Comparison of ENCODE assay signal across 8 mouse cellular contexts in the genomic region with DNA sequence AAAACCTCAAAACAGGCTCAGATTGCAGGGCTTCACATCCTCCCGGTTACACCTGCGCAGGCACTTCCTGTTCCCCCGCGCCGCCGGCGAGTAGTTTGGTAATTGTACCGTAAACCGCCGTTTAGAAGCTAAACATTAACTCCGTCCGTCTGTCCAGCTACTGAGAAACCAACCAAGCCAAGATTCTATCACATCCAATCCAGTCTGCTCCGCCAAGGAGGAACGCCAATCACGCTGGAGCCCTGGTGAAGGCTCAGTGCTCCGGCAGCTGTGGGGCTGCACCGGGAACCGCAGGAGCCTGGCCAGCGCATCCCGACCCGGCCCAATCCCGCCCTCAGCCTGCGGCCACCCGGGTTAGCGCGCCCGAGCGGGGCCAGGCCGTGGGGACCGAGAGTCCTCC. TPM values are rescaled to one million over a fixed set of nuclear protein-coding genes. Genes with fewer than 3 reads are reported as not detected.
A peak's percentile ranks its signal among the peaks of the same experiment; 100 is the strongest.
DNase-seq lines count a peak whose midpoint lies in the region; ATAC-seq and TF ChIP-seq lines count a peak whose summit lies in the region.

No protein-coding gene starts in this region.

- under 1% methylated on average over 30 of the region's 30 CpGs for WGBS in heart, embryonic 13.5 days
- WGBS in embryonic facial prominence, embryonic 15.5 days, result under 1% methylated on average over 26 of the region's 30 CpGs
- under 1% methylated on average over 30 of the region's 30 CpGs for WGBS in kidney, embryonic 15.5 days

- H3K4me2 ChIP-seq in heart, embryonic 13.5 days, result peak overlapping the region; percentile 88
- peak overlapping the region; percentile 63 for H3K4me2 ChIP-seq in embryonic facial prominence, embryonic 15.5 days (replicated peaks)
- H3K4me2 ChIP-seq in kidney, embryonic 15.5 days, result peak overlapping the region; percentile 72

- no peaks in the 10 kb centered on the region for H3K9me3 ChIP-seq in heart, embryonic 13.5 days
- no peaks in the 10 kb centered on the region for H3K9me3 ChIP-seq in ES-E14 (ENCODE audit: control insufficient read depth, insufficient read depth, low read depth, low read length)
- H3K9me3 ChIP-seq in embryonic facial prominence, embryonic 15.5 days (replicated peaks), result no peaks in the 10 kb centered on the region
- H3K9me3 ChIP-seq in kidney, embryonic 15.5 days (replicated peaks), result no peaks in the 10 kb centered on the region

- peak overlapping the region; percentile 97 for H3K27ac ChIP-seq in heart, embryonic 13.5 days (replicated peaks)
- peak overlapping the region; percentile 77 for H3K27ac ChIP-seq in ES-E14 (ENCODE audit: insufficient read depth, low read depth, low read length, poor library complexity, severe bottlenecking)
- H3K27ac ChIP-seq in embryonic facial prominence, embryonic 15.5 days (replicated peaks), result peak overlapping the region; percentile 89
- H3K27ac ChIP-seq in kidney, embryonic 15.5 days, result peak overlapping the region; percentile 99

- DNase-seq in heart, postnatal 4 days, result no peak
- peak; percentile 54 for DNase-seq in ES-E14 (ENCODE audit: low read depth, low spot score)
- DNase-seq in mesoderm, embryonic 11.5 days (ENCODE audit: low read depth, low spot score), result peak; percentile 77
- DNase-seq in thymus, adult 18-20 months, result peak; percentile 42 to 45
- DNase-seq in gastrocnemius, postnatal 25 days, result no peak

- peak overlapping the region; percentile 92 for H3K9ac ChIP-seq in heart, embryonic 13.5 days
- H3K9ac ChIP-seq in ES-E14 (ENCODE audit: insufficient read depth, low read depth, low read length, poor library complexity, severe bottlenecking), result peak overlapping the region; percentile 84
- H3K9ac ChIP-seq in embryonic facial prominence, embryonic 15.5 days, result peak overlapping the region; percentile 37
- H3K9ac ChIP-seq in kidney, embryonic 15.5 days, result peak overlapping the region; percentile 72

- peak overlapping the region; percentile 87 for H3K4me3 ChIP-seq in heart, embryonic 13.5 days
- peak overlapping the region; percentile 78 to 84 for H3K4me3 ChIP-seq in ES-E14 (ENCODE audit: insufficient read depth in 1 of 2, low read depth in 1 of 2, low read length in 2 of 2, poor library complexity in 1 of 2, severe bottlenecking in 1 of 2)
- H3K4me3 ChIP-seq in embryonic facial prominence, embryonic 15.5 days (replicated peaks), result peak overlapping the region; percentile 64
- peak overlapping the region; percentile 91 for H3K4me3 ChIP-seq in kidney, embryonic 15.5 days (replicated peaks)

- ATAC-seq in heart, embryonic 13.5 days (ENCODE audit: extremely low read depth, insufficient number of reproducible peaks, low FRiP score, low TSS enrichment), result no peak
- peak; percentile 84 for ATAC-seq in embryonic facial prominence, embryonic 15.5 days (ENCODE audit: insufficient number of reproducible peaks, low FRiP score, low TSS enrichment, low read depth)
- peak; percentile 91 for ATAC-seq in kidney, embryonic 15.5 days (replicated peaks; ENCODE audit: low FRiP score)

- peaks cover 32% of the 10 kb centered on the region for H3K4me1 ChIP-seq in heart, embryonic 13.5 days
- peaks cover 2 to 6% of the 10 kb centered on the region in 2 experiments; a peak in 3 of 4 replicates for H3K4me1 ChIP-seq in ES-E14 (ENCODE audit: control insufficient read depth in 2 of 2, insufficient read depth in 2 of 2, low read length in 2 of 2, poor library complexity in 1 of 2)
- peaks cover 11% of the 10 kb centered on the region; the same call in 1 of the 2 replicates for H3K4me1 ChIP-seq in embryonic facial prominence, embryonic 15.5 days
- H3K4me1 ChIP-seq in kidney, embryonic 15.5 days, result peaks cover 24% of the 10 kb centered on the region

- no peaks in the 10 kb centered on the region for H3K27me3 ChIP-seq in heart, embryonic 13.5 days (replicated peaks)
- H3K27me3 ChIP-seq in embryonic facial prominence, embryonic 15.5 days, result no peaks in the 10 kb centered on the region
- H3K27me3 ChIP-seq in kidney, embryonic 15.5 days, result no peaks in the 10 kb centered on the region

- peaks cover 4% of the 10 kb centered on the region; the same call in 1 of the 2 replicates for H3K36me3 ChIP-seq in heart, embryonic 13.5 days
- no peaks in the 10 kb centered on the region for H3K36me3 ChIP-seq in ES-E14 (ENCODE audit: control insufficient read depth, insufficient read depth, low read length, poor library complexity, severe bottlenecking)
- H3K36me3 ChIP-seq in embryonic facial prominence, embryonic 15.5 days, result no peaks in the 10 kb centered on the region
- peaks cover 4% of the 10 kb centered on the region for H3K36me3 ChIP-seq in kidney, embryonic 15.5 days

- in situ Hi-C loops in ES-E14 (cut with MboI; ENCODE audit: low sequenced_read_pairs in 2 of 2, unreplicated experiment in 2 of 2), result no loop called here

TF ChIP-seq in ES-E14, 5 proteins besides CTCF, POLR2A, EP300 and RAD21:
- TF ChIP-seq ZC3H11A (IDR thresholded peaks at IDR 0.05; ENCODE audit: borderline replicate concordance, low read depth, low read length), result no peak
- TF ChIP-seq HCFC1 (IDR thresholded peaks at IDR 0.05; ENCODE audit: borderline replicate concordance, insufficient read depth, low read length), result no peak
- no peak for TF ChIP-seq ZNF384 (IDR thresholded peaks at IDR 0.05; ENCODE audit: low read depth, low read length)
- TF ChIP-seq CHD2 (IDR thresholded peaks at IDR 0.05; ENCODE audit: low read depth, low read length), result no peak
- TF ChIP-seq MAFK (IDR thresholded peaks at IDR 0.05; ENCODE audit: insufficient read depth, low read depth, low read length), result no peak

RNA-seq across cellular contexts. Expression of gene Usp53, which starts 0.5 kb away (rescaled TPM):
- 6.6 and 8.2 TPM in 2 replicates for polyA plus RNA-seq in heart, embryonic 13.5 days (2015; fragmentation: Nextera tagmentation; extraction: Ambion mirVana)
- 1 to 10 TPM; 7.4 to 10.0 TPM for total RNA-seq in heart, postnatal 4 days (2021)
- 14.8 and 21.5 TPM in 2 replicates for total RNA-seq in ES-E14 (2012; rRNA removed)
- 7.8 and 11.0 TPM in 2 replicates for polyA plus RNA-seq in embryonic facial prominence, embryonic 15.5 days (2015; fragmentation: Nextera tagmentation; extraction: Ambion mirVana)
- polyA plus RNA-seq in kidney, embryonic 15.5 days (2015; fragmentation: Nextera tagmentation; extraction: Ambion mirVana), result 10.7 and 10.8 TPM in 2 replicates
- 10 to 100 TPM in 1 of 2 experiments, 1 to 10 TPM in 1; 8.6 to 10.9 TPM for total RNA-seq in gastrocnemius, postnatal 25 days (2021)

RNA-seq across cellular contexts. Expression of gene Myoz2, which starts 51.0 kb away (rescaled TPM):
- polyA plus RNA-seq in heart, embryonic 13.5 days (2015; fragmentation: Nextera tagmentation; extraction: Ambion mirVana), result 166 and 204 TPM in 2 replicates
- total RNA-seq in heart, postnatal 4 days (2021), result 100 to 1,000 TPM; 792 to 841 TPM
- not detected in 2 replicates for total RNA-seq in ES-E14 (2012; rRNA removed)
- 31.8 and 37.3 TPM in 2 replicates for polyA plus RNA-seq in embryonic facial prominence, embryonic 15.5 days (2015; fragmentation: Nextera tagmentation; extraction: Ambion mirVana)
- polyA plus RNA-seq in kidney, embryonic 15.5 days (2015; fragmentation: Nextera tagmentation; extraction: Ambion mirVana), result 2.2 and 6.7 TPM in 2 replicates
- total RNA-seq in gastrocnemius, postnatal 25 days (2021), result 100 to 1,000 TPM; 318 to 503 TPM

RNA-seq across cellular contexts. Expression of gene 1810037I17Rik, which starts 59.8 kb away (rescaled TPM):
- polyA plus RNA-seq in heart, embryonic 13.5 days (2015; fragmentation: Nextera tagmentation; extraction: Ambion mirVana), result 113 and 122 TPM in 2 replicates
- 10 to 100 TPM; 95.1 to 95.6 TPM for total RNA-seq in heart, postnatal 4 days (2021)
- total RNA-seq in ES-E14 (2012; rRNA removed), result 49.2 and 65.0 TPM in 2 replicates
- 114 and 117 TPM in 2 replicates for polyA plus RNA-seq in embryonic facial prominence, embryonic 15.5 days (2015; fragmentation: Nextera tagmentation; extraction: Ambion mirVana)
- 102 and 111 TPM in 2 replicates for polyA plus RNA-seq in kidney, embryonic 15.5 days (2015; fragmentation: Nextera tagmentation; extraction: Ambion mirVana)
- total RNA-seq in gastrocnemius, postnatal 25 days (2021), result 10 to 100 TPM; 25.2 to 28.3 TPM

Comparison
In these comparisons a context has a peak if more than half of its experiments do, and no peak if none do; other contexts are left out.
1. H3K9ac ChIP-seq: peak in every context shown above with its lines; median percentile 92 in heart, embryonic 13.5 days; 84 in ES-E14; 72 in kidney, embryonic 15.5 days; 37 in embryonic facial prominence, embryonic 15.5 days.
2. DNase-seq: peak in ES-E14 (single experiment), mesoderm, embryonic 11.5 days (single experiment) and thymus, adult 18-20 months (2 of 2); none in heart, postnatal 4 days (single experiment) and gastrocnemius, postnatal 25 days (single experiment).
3. RNA of gene Myoz2, which starts 51.0 kb away (total RNA-seq): 792 to 841 TPM in heart, postnatal 4 days and 318 to 503 TPM in gastrocnemius, postnatal 25 days; not detected in ES-E14; every median in the first group is over 100 times any median in the second.
4. Peak in every context shown above with its lines, with median percentiles within 50 percentile points of each other: H3K27ac ChIP-seq, H3K4me2 ChIP-seq and H3K4me3 ChIP-seq.